Mouse (Mus musculus) heart, adult 8-10 months (tissue): Measurements from ENCODE around the gene Rnf41. TPM values are rescaled to one million over a fixed set of nuclear protein-coding genes. Genes with fewer than 3 reads are reported as not detected.

Experiments
- DNase-seq: peaks from one replicate; pipeline ENCODE4 v3.0.0; 2022; ENCODE audit warnings: low spot score
- total RNA-seq, 4 experiments: library from RNA; stranded (reverse); gene quantifications; 2 replicates each; pipeline ENCODE4 v1.2.4; 2022

The Rnf41 gene
- total RNA-seq, 4 experiments from 2014 or later, result 16.2 to 17.6 (median 16.7) TPM

DNA sequence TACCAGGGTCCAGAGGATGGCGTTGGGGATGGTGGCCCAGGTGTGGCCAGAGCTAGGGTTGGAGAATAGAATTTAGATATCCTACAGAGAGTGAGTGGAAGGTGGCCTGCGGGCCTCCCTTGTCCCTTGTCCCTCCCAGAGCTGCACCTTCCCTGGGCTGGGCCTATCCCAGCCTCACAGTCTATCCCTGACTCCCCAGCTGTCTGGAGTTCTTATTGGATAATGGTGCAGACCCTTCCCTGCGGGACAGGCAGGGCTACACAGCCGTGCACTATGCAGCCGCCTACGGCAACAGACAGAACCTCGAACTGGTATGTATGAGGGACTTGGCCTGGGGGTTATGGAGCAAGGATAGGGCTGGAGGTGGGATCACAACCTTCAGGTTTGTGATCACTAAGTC, 25.6 kb upstream of the Rnf41 start:
- no peak for DNase-seq

DNA sequence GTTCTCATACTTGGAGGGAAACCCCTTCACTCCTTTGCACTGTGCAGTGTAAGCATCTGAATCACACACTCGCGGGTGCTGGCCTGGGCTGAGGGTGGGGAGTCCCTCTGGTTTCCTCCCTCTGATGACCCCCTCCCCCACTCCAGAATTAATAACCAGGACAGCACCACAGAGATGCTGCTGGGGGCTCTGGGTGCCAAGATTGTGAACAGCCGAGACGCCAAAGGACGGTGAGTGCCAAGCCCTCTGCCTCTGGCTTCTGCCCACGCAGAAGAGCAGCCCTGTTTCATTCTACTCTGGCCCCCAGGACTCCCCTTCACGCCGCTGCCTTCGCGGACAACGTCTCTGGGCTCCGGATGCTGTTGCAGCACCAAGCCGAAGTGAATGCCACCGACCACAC, 22.5 kb upstream of the Rnf41 start:
- DNase-seq, result no peak

DNA sequence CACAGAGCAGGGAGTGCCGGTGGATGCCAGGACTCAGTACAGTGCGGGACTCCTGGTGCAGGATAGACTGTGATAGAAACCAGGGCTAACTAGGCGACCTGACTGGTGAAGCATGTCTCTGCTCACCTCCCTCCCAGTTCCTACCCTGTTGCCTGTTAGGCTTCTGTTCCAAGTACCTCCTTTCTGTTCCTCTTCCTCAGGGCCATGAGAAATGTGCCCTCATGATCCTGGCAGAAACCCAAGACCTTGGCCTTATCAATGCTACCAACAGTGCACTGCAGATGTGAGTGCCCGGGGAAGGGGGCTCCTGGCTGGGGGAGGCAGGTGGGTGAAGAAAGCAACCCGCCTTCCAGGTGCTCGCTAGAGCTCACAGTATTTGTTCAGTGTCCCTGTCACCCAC, 21.9 kb upstream of the Rnf41 start:
- no peak for DNase-seq

DNA sequence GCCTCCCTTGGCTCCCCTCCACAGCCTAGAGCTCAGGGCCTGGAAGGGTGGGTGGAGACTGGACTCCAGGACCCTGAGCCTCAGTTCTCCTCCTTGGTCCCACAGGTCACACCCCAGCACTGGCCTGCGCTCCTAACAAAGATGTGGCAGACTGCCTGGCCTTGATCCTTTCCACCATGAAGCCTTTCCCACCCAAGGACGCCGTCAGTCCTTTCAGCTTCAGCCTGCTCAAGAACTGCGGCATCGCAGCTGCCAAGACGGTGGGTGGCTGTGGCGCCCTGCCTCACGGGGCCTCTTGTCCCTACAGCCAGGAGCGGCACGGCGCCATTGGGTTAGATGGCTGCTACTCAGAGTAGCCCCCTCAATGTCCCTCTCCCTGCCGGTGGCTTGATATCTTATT, 21.1 kb upstream of the Rnf41 start:
- DNase-seq, result no peak

DNA sequence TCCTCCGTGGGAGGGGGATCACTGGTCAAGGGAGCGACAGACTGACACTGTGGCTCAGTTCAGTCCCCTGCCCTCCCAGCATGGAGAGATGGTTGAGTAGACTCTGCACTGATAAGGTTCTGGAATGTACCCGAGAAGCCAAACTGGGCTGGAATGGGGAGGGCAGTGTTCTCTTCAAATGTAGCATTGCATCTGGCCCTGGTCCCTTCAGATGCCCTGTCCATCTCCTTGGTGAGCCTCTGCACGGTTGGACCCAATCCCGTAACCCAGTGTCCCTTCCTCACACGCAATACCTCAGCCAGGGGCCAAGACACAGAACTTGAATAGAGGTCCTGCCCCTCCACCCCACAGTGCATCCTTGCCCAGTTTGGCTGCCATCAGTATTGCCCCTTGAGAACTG, 19.6 kb upstream of the Rnf41 start:
- peak; percentile 28 for DNase-seq

DNA sequence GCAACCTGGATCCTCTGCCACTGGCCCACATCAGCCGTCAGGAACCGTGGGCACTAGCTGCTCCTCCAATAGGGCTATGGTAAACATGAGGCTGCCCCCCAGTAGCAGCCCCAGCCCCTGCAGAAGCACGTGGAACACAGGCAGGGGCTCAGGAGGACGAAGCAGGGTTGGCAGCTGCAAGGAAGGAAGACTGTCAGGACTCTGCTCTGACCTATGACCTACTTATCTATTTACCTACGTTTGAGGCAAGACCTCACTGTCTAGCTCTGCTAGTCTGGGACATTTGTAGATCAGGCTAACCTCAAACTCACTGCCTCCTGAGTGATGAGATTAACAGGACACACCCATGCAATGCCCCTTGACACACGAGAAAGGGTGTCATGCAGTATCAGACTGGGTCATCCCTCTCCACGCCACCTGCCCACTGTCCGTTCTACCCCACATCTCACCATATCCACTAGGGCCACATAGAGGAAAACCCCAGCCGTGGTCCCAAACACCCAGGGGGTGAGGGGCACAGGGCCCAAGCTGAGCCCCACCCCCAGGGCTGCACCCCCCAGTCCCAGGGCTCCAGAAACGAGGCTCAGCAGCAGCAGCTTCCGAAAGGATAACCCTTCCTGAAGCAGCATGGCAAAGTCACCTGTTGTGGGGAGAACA, 15.3 kb upstream of the Rnf41 start:
- no peak for DNase-seq

DNA sequence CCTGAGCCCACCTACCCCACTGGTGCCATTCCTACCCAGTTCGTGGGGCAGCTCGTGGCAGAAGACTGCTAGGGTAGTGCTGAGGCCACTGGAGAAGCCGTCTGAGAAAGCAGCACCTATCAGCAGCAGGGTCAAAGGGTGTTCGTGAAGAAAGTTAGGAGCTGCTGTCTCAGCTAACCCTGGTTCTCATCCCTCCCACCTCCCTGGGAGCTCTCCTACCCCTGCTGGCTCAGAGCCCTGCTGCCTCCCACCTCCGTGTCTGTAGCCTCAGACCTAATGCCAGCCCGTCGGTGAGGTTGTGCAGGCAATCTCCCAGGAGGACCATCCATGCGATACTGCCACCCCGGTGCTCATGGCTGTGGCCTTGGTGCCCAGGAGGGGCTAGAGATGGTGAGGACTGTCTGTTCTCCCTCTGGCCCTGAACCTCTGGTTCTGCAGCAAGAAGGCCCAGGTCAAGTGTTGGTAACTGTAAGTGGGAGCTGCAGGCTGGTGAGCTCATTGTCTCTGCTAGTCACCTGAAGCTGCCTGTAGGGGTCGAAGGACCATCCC, 14.7 kb upstream of the Rnf41 start:
- DNase-seq, result no peak

DNA sequence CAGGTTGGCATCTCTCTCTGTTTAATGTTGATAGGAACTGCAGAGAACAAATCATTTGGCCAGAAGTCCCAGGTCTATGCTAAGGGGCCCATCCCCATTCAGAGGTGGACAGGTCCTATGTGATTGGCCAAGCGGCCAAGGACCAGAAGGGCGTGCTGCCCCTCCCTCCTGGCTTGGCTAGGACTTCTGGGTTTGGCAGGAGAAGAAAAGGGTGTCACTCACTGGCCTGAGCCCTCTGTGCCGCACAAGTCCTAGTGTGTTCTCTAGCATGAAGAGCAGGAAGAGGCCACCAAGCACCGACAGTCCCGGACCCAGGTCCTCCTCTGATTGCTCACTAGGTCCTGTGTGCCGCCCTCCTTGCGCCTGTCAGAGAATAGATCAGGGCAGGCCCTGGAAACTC, 14.0 kb upstream of the Rnf41 start:
- DNase-seq, result peak; percentile 34

DNA sequence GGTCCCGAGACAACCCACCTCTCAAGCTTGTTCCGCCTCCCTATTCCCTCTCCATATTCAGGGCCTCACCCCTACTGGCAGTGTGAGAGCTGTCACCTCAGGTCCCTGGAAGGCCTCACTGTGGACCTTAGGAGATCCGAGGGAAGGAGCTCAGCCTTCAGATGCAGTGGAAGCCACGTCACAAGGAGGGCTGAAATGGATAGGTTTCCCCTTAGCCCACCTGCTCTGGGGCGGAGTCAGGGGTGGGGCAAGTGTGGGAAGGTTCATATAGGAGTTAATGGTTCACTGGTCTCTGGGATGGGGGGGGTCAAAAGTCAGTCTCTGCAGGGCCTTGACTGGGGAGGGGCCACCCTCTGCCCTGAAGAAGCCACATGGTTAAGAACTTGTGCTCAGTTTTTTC, 11.1 kb upstream of the Rnf41 start:
- no peak for DNase-seq

DNA sequence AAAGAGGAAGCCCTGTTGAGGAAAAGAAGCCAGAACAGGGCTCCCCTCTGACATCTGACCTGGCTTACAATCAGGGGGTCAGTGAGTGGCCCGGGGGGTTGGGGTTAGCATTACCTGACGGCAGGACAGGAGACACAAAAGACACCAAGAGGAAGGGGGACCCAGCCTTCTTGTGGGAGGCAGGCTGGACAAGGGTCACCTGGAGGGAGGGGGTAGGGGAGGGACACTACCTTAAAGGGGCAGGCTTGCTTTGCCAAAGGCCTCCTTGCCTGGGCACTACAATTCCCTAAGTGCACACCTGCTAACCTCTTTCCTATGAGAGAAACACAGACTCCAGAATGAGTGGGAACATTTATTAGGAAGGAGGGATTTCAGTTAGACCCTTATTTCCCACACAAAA, 10.4 kb upstream of the Rnf41 start, which contains the start of gene Slc39a5:
TSS of gene Slc39a5 (minus strand) at position 174 of the 400 bp plus-strand sequence.
- DNase-seq, result no peak

DNA sequence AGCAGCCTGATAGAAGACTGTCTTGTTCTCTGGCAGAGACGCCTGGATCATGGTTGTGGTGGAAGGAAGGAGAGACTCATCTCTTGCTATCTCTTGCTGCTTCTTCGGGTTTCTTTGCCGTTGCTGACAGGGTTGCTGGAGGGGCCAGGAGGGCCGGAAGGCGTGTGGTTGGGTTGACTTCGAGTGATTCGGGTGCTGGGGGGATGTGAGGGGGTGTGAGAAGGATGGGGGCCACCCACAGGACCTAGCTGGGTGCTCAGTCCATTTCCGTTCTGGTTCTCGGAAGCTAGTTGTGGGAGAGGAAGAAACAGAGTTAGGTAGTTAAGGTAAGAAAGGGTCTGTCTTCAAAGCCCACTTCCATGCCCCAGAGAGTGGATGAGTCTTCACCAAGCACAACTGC, 9.8 kb upstream of the Rnf41 start:
- no peak for DNase-seq

DNA sequence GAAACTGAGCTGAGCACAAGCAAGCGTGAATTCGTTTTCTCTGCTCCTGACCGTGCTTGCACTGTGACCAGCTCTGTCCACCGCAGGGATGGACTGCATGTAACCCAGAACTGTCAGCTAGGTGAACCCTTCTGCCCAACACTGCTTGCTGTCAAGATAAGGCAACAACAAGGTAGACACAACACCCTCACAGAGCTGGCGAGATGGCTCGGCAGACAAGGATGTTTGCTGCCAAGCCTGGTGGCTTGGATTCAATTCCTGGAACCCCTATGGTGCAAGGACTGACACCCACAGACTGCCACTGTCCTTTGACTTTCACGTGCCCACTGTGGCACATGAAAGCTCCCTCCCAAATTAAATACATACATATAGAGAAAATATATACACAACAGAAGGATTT, 7.5 kb upstream of the Rnf41 start:
- DNase-seq, result no peak

DNA sequence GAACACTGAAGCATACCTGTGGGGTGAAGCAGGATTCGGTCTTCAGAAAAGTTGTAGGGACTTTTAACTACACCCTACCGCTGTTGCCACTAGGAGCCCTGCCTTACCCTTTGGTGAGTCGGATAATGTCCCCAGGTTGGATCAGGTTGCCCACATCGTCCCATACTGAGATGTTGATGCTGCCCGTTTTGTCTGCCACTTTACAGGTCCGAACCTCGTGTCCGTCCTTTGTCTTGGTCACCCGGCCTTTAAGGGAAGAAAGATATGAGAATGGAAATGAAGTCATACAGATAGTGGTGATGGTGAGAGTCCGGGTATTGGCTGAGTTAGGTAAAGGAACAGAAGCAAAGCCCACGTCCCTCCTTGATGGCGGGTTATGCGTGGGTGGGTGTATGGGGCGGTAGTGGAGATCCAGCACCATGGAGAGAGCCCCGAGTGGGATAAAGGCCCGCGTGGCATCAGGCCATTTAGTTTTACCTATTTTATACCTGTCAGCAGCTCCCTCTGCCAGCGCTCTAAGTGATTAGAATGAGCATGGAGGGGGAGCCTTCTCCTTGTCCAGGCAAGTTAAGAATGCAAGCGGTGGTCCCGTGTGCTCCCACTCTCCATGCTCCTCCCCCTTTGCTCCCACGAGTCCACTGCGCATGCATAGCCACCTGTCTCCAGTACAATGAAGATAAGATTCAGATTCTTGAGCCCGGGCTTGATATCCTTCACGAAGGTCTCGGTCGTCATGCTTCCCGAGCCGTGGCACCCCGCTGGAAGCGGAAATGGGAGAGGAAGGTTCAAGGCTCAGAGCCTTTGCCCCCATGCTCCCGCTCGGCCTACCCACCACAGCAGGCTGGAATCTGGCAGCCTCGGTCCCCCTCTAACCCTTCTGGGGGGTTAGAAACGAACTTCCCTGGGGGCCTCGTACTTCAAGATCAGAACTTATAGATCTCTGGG, 2.6 kb upstream of the Rnf41 start:
- DNase-seq, result no peak

DNA sequence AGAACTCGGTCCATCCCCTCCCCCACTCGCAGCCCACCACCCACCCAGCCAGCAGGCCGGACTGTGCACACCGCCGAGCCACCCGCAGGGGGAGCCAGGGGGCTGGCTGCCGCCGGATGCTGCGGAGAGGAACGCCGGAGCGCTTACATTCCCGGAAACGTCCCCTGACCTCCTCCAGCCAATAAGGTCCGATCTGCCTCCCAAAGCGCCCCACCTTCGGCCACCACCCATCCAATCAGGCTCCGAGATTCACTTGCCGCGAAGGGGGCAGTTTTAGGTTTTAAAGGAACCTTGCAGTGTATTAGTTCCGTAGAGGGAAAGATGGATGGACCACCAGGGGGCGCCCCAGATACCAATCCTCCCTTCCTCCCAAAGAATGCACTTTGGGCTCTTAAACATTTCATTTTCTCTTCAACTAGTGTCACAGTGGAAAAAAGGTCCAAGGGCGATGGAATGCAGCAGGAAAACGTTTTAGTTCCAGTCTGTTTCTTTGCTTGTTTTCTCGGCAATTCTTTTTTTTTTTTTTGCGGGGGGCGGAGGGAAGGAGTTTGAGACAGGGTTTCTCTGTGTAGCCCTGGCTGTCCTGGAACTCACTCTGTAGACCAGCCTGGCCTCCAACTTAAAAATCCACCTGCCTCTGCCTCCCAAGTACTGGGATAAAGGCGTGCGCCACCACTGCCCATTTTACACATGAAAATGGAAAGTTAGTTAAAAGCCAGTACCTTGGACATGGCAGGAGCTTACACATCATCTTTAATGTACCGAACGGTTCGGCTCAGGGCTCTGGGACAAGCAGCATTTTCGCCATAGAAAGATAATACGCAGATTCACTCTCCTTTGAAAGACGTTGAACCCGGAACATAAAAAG, 1.5 kb upstream of the Rnf41 start:
- peak; percentile 99 for DNase-seq

DNA sequence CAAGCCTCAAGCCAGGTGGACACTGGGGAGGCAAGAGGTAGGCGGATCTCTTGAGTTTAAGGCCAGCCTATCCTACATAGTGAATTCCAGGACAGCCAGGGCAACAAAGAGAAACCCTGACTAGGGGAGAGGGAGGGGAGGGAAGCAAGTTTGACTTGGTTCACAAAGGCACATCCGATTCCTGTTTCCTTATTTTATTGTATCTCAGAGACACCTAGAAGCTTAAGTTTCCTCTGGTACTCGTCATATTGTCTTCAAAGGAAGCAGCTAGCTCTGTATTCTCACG, 954 bp upstream of the Rnf41 start:
- peak; percentile 21 for DNase-seq

DNA sequence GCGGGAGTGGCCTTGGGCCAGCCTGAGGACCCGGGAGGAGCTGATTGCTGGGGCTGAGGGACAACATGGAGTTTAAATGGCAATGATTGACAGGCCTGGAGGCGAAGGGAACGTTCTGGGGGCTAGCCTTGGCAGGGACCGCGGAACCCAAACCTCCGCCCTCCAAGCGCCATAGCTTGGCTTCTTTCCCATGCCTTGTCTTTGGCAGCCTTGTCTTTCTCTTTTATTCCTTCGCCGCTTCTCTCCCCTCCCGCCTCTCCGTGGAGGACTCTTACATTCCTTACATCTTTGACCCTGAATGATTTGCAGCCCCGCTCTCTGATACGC, 561 bp downstream of the Rnf41 start:
- DNase-seq, result peak; percentile 28

DNA sequence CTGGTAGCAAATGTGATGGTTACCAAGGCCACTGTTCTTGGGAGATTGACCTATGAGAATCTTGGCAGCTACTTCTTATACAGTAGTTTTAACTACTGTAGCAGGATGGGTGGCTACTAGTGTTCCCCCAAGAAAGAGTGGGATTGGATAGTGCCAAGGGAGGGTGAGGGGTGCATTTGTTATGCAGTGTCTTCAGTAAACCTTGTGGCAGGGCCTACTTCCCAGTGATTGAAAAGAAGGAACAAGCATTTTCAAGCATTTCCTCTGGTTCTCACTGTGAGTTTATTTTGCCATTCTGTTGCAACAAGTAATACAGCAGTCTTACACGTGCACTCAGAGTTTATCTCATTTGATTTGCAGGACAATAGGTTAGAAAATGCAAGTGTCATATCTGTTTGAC, 1.1 kb downstream of the Rnf41 start:
- DNase-seq, result no peak

DNA sequence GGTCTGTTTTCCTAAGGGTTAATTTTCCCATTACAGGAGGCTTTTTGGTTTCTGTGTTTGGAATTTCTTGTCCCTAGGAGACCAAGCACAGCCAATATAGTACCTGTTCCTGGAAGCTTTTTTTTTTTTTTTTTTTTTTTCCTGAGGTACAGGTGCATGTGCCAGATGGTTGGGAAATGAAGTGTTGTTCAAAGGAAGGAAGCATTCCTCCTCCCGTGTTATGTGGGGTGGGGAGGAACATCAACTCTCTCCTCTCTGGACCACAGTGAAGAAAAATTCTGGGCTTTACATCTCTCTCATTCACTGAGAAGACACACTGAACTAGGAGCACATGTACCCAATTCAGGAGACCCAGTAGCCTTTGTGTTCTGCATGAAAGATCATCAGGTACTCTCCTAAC, 1.6 kb downstream of the Rnf41 start:
- no peak for DNase-seq

DNA sequence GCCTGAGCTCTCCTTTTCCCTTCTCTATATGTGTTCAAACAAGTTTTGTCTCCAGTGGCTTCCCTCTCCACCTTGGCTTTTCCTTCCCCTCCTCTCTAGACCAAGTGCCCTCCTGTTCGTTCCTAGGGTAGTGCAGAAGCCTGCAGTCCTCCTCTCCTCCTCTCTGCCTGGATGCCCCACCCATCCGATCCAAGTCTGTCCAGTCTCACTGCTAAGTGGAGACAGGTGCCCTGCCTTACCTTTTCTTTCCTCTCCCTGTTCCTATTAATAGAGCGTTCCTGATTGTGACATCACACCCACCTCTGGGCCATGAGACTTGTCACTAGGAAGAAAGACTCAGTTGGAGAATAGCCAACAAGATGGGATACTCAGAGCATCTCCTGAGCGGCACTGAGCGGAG, 3.4 kb downstream of the Rnf41 start:
- no peak for DNase-seq

DNA sequence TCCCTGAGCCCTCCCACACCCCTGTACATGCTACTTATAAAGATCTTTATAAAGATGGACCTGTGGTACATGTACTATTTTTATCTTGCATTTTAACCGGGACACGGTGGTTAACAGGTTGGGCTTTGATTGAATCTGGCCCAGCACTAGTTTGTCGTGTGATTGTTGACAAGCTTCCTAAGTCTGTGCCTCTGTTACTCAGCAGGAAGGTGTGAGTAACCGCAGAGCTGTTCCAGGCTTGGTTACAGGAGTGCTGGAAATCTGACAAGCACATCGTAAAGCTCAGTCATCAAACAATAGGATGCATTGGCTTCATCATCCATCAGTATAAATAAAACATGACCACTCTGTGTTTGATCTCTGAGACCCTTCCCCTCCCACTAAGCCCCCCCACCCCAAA, 11.0 kb downstream of the Rnf41 start:
- no peak for DNase-seq

DNA sequence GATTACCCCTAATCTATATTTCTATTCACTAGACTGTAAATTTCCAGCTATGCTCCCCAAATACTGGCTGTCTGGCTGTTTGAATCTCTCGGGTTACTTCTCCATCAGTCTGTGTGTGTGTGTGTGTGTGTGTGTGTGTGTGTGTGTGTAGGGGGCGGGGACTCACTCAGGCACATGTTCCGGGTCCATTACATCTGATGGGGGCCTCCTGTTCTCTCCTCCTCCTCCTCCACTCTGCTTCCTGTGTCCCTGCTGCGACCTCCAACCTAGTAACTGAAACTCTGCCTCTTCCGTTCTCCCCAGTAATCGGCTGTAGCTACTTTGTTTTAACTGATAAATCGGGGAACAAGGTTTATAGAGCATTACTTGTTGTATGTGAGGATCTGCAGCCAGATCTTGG, 13.1 kb downstream of the Rnf41 start:
- peak; percentile 11 for DNase-seq

DNA sequence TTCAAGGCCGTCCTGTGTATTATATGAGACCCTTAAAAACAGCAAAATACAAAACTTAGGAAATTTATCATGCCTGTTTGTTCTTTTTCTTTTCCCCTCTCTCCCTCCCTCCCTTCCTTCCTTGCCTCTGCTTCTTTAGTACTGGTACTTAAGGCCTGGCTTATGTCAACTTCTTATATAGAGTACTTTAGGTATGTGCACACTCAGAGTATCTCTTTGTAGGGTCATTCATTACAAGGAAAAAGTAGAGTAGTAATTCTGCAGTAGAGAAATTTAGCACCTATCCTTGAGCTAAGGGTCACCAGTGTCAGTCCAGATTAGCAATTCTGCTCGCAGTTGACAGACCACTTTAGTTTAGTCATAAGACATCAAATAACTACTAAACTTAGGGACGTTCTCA, 13.8 kb downstream of the Rnf41 start:
- DNase-seq, result no peak
